Mouse (Mus musculus) lung, adult 2 months (tissue): Measurements from ENCODE around the gene Grip1.

Experiments
- CTCF ChIP-seq: fragments of 200-500 bp; IDR thresholded peaks from 2 replicates; pipeline ENCODE4 v1.5.1; 2011; ENCODE audit warnings: mild to moderate bottlenecking, low read length, control low read depth; ENCODE audit not compliant: insufficient read depth
- POLR2A ChIP-seq: fragments of 200-500 bp; IDR thresholded peaks from 2 replicates; pipeline ENCODE4 v1.6.1; 2011; ENCODE audit warnings: low read depth, mild to moderate bottlenecking, control low read depth, low read length, borderline replicate concordance; ENCODE audit errors: extremely low read depth

- no peak for TF ChIP-seq CTCF
- TF ChIP-seq POLR2A = no peak
These were observed 11.9 kb upstream of the Grip1 start for GRCm38 (mm10) chr10:119441743-119442142.
